Mouse (Mus musculus) kidney, adult 11 months (tissue): ENCODE data around the gene Armc8.

Source experiments
- DNase-seq: peaks from one replicate; pipeline ENCODE4 v3.0.0; 2022

Armc8 gene

GRCm38 (mm10) chr9:99492634-99493200, 76.0 kb downstream of the Armc8 start:
- no peak for DNase-seq

- DNase-seq, result no peak
These were observed 77.6 kb downstream of the Armc8 start for GRCm38 (mm10) chr9:99491050-99491449.

GRCm38 (mm10) chr9:99487841-99488240, 80.9 kb downstream of the Armc8 start:
- DNase-seq, result no peak

DNA sequence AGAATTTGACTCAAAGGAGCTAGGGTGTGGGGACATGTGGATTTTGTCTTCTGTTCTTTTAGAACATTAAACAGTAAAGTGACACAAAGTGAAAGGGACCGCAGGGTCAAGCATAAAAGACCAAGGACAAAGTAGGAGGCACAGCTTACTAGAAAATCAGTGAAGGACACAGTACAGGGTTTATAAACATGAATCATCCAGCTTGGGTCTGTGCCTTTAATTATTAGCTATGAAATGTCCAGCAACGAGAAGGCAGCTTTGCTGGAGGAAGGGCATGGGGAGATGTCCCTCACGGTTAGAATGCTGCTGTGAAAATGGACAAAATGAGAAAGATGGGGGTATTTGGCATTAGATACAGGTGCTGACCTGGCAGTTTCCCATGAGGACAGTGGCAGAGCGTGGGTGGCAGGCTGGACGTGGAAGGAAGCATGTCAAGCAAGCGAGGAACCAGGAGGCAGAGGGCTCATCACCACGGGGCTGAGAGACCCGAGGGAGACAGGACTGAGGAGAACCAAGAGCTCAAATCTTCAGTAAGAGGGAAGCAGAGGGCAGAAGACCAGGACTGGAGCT, 81.5 kb downstream of the Armc8 start:
- no peak for DNase-seq

DNA sequence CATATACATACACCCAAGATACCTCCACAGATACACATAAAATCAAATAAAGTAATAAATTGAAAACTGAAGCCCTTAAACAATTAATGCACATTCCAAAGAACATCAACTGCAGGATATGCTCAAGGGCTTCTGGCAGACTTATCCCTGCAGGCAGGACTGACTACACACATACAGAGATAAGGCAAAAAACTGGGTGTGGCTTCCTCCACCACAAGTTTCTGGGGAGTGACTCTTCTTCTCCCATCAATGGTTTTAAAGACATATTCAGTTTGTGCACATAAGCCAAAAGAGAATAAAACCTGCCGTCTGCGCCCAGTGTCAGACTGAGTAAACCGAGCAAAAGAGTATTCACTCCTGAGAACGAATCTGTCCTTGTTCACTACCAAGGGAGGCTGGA, 83.6 kb downstream of the Armc8 start:
- DNase-seq, result no peak

DNA sequence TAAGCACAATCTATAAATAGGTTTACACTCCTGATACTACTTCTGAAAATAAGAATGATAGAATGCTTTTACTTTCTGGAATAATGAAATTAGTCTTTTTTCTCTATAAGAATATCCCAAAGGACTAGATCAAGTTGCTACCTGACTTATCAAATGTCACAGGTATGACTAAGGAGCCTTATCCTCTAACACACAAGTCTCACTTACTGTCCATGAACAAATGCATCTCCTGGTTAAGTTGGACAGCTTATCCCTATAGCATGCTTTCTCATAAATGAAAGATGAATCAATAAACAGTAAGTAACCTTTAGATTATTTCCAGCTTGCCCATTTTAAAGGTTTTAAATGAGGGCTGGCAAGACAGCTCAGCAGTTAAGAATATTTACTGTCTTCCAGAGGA, 84.1 kb downstream of the Armc8 start:
- no peak for DNase-seq

- DNase-seq, result no peak
These were observed 85.5 kb downstream of the Armc8 start for GRCm38 (mm10) chr9:99483191-99483590.

DNA sequence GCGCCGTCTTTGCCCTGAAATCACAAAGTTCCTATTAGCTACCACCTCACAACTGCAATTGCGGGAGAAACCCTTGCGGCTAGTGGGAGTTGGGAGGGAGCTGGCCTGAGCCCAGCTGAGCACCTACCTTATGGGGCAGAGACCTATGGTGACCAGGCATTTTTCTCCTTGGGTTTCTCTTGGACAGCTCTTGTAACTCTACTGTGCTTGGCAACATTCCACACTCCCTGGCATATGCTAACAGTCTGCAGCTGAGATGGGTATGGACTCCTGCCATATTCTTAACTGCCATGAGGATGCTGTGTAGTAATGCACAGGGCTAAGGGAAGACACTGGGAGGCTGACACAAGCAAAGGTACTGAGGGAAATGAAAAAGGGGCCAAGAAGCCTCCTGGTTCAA, 87.9 kb downstream of the Armc8 start:
- no peak for DNase-seq

GRCm38 (mm10) chr9:99479181-99479711, 89.5 kb downstream of the Armc8 start:
- DNase-seq, result no peak

DNA sequence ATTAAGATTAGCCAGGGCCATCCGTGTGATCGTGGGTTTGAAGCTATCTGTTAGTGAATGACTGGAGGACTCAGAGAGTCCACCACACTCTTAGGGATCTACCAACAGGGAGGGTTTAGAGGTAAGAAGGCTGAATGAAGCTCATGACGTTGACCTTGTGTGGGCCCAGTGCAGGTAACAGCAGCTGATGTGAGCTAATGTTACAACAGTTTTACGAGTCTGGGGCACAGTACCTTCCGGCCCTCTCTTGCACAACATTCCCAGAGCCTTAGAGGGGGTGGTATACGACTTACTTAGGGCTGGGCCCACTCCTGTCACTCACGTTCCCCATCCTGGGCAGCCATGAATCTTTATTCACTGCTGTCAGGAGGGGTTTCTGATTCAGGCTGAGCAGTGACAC, 97.4 kb downstream of the Armc8 start:
- DNase-seq, result no peak

DNA sequence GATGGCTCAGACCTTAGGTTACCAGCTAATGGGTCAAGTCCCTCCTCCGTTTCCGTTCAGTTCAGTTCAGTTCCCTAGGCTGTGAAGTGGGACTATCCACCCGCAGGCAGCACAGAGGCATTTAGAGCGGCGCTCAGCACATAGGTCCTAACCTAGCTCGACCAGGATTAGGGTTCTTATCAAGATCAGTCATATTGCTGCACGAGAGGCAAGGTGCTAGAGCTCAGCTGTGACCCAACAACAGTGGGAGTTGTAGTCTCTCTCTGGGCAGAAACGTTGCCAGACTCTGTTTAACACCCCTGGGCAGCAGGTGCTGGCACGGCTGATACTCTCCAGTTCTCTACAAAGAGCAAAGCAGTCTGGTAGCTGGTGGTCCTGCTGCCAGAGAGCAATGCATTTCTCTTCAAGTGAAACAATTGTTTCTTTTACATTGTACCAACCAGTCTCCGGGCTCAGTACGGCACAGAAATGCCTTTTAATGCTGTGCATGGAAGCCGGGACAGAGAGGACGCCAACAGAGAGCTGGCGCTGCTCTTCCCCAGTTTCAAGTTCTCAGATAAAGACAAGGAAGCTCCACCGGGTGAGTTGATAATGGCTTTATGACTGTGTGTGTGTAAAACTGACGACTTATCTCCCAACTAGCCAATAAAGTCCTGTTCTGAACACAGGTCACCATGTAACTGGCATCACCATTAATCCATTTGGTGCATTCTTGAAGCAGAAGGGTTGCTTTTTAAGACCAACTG, 98.2 kb downstream of the Armc8 start:
- no peak for DNase-seq

- DNase-seq, result peak; percentile 11
These were observed 98.9 kb downstream of the Armc8 start for GRCm38 (mm10) chr9:99469681-99470273.

- DNase-seq, result no peak
These were observed 100.1 kb downstream of the Armc8 start for GRCm38 (mm10) chr9:99468572-99468971.

DNA sequence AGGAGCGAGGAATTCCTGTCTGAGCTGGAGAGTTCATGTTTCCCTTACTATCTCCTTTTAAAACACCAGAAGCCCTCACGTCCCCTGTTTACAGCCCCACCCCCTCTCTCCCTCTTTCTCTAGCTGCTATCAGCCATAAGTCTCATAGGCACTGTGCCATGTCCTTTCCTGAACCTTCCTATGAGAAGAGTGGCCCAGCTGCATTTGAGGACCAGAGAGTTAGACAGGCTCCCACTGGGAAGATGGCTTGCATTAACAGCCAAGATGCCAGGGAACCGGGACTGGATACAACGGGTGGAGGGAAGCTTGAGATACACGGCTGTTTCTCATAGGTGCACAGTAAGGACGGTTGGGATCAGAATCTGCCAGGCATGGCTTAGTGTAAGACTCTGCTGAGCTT, 103.8 kb downstream of the Armc8 start:
- DNase-seq, result no peak

GRCm38 (mm10) chr9:99459730-99460129, 109.0 kb downstream of the Armc8 start:
- DNase-seq, result no peak

- no peak for DNase-seq
These were observed 110.0 kb downstream of the Armc8 start for GRCm38 (mm10) chr9:99458529-99459208.

DNA sequence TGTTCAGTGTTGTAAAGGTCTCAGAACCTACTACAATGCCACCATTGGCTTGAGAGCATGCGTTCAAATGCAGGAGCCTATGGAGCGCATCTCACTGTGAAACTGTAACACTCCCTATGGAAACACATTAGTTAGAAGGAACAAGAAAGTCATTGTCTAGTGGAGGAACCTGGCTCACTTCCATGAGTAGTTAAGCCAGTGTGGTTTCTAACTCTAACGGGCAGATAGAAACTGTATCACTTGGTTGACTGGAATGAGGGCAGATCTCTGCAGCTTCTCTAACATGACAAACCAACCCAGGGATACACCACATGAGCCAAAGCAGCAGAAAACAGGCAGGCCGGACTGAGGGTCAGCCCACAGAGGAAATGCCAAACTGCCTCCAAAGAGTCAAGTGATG, 114.5 kb downstream of the Armc8 start:
- DNase-seq, result no peak

DNA sequence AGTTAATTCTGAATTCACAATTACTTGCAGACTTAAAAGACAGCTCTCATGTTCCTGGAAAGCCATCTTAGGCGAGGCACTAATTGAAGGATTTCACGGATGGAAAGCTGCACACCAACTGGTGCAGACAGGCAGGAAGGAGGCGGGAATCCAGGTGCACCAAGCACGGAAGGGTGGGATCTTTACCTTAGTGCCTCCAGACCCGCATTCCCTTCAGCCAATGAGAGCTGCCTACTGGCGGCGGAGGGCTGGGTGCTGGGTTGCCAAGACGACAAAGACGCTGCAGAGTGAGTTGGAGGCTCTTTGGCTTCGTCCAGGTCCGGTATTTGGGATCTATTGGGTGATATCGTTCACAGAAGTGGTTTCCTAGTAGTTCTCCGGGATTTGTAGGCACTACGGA, 117.5 kb downstream of the Armc8 start, which contains the start of gene Nme9:
Gene Nme9, plus strand, starts transcription at position 315 of the 400 bp plus-strand sequence.
- DNase-seq, result no peak

- no peak for DNase-seq
These were observed 118.6 kb downstream of the Armc8 start for GRCm38 (mm10) chr9:99449886-99450647.

- DNase-seq, result no peak
These were observed 121.4 kb downstream of the Armc8 start for GRCm38 (mm10) chr9:99447323-99447722.

GRCm38 (mm10) chr9:99446259-99446658, 122.4 kb downstream of the Armc8 start:
- no peak for DNase-seq

DNA sequence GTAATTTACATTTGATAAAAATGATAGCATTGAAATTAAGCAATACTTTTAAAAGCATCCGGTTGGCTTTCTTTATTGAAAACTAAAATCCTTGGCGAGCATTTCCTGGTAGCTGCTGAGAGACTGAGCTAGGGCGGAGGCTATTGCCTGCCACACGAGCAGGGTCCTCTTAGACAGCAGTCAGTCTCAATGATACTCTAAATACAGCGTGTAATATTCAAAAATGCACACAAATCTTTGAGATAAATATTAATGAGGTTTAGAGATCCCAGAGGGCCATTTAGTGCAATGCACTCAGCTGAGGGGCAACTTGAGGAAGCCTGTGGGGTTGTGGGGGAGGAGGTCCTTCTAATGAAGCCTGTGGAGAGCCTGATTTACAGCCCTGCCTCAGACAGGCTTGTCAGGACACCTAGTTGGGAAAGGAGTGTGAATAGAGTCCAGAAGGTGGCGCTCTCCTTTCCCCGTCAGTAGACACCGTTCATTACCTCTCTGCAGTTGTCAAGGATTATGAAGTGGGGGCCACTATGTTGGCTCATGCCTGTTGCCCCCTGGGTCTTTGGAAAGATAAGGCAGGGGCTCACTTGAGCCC, 124.0 kb downstream of the Armc8 start:
- DNase-seq, result no peak
